Mouse (Mus musculus): ENCODE measurements around the gene Il9r. TPM values are rescaled to one million over a fixed set of nuclear protein-coding genes. Genes with fewer than 3 reads are reported as not detected.

Gene Il9r
- polyA plus RNA-seq, 1 experiment from 2014 or later, result not detected

DNA sequence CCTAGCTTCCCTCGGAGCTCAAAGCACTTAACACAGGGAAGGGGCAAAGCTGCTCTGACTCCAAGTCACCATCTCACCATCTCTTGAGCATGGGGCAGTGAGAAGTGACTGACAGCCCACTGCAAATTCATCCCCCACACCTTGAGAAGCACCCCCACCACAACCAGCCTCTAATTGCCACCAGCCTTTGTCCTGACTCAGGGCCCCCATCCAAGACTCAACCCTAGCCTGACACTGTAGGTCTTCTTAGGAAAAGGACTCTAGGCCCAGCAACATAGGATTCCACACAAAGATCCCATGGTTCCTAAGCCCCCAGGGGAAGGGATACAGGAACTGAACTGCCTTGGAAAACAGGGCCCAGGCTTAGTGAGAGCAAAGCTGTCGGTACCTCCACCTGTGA lies 36.1 kb upstream of the Il9r start:
- H3K9ac ChIP-seq (ENCODE audit: low read depth, low read length), result no peak overlapping the region
- no peak overlapping the region for H3K27ac ChIP-seq (ENCODE audit: low read depth, low read length)
- peaks cover 49% of the 10 kb centered on the region for H3K36me3 ChIP-seq (ENCODE audit: control insufficient read depth, insufficient read depth)
- 0 out of 2 replicates have a peak, but pooled peaks cover 2% of the 10 kb centered on the region for H3K4me1 ChIP-seq (replicated peaks; ENCODE audit: control insufficient read depth, insufficient read depth, low read length)
- no peak for ATAC-seq
- H3K27me3 ChIP-seq (replicated peaks; ENCODE audit: control insufficient read depth, insufficient read depth, low read length), result no peaks in the 10 kb centered on the region
- WGBS, result 65% methylated on average over 2 of the region's 2 CpGs
- no peaks in the 10 kb centered on the region for H3K9me3 ChIP-seq (ENCODE audit: control insufficient read depth)
- no peak for TF ChIP-seq CTCF (IDR thresholded peaks at IDR 0.05; ENCODE audit: low read depth)
- no peak overlapping the region for H3K4me3 ChIP-seq (ENCODE audit: low read depth, low read length)
- no peak overlapping the region for H3K4me2 ChIP-seq (replicated peaks; ENCODE audit: low read depth)

DNA sequence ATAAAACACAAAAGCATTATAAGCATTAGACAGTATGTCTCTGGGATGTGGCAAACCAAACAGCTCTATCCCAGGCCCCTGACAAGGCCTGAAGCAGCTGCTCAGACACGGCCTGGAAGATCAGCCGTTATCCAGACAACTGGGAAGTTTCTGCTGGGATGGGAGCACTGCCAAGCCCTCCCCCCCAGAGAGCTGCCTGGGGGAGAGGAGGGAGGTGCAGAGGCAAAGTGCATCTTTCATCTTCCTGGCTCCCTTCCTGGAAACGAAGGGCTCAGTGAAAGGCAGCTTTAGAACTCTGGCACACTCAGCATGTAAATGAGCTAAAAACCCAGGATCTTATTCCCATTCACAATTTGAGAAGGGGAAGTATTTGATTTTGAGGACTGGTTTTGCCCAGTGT lies 35.6 kb upstream of the Il9r start:
- no peaks in the 10 kb centered on the region for H3K27me3 ChIP-seq (replicated peaks; ENCODE audit: control insufficient read depth, insufficient read depth, low read length)
- no peak for ATAC-seq
- peaks cover 49% of the 10 kb centered on the region for H3K36me3 ChIP-seq (ENCODE audit: control insufficient read depth, insufficient read depth)
- H3K4me3 ChIP-seq (ENCODE audit: low read depth, low read length), result no peak overlapping the region
- H3K27ac ChIP-seq (ENCODE audit: low read depth, low read length), result no peak overlapping the region
- H3K9ac ChIP-seq (ENCODE audit: low read depth, low read length), result no peak overlapping the region
- H3K4me1 ChIP-seq (replicated peaks; ENCODE audit: control insufficient read depth, insufficient read depth, low read length), result no peaks in the 10 kb centered on the region
- TF ChIP-seq CTCF (IDR thresholded peaks at IDR 0.05; ENCODE audit: low read depth), result no peak
- no peaks in the 10 kb centered on the region for H3K9me3 ChIP-seq (ENCODE audit: control insufficient read depth)
- WGBS, result 32% methylated on average over 3 of the region's 3 CpGs
- H3K4me2 ChIP-seq (replicated peaks; ENCODE audit: low read depth), result no peak overlapping the region

DNA sequence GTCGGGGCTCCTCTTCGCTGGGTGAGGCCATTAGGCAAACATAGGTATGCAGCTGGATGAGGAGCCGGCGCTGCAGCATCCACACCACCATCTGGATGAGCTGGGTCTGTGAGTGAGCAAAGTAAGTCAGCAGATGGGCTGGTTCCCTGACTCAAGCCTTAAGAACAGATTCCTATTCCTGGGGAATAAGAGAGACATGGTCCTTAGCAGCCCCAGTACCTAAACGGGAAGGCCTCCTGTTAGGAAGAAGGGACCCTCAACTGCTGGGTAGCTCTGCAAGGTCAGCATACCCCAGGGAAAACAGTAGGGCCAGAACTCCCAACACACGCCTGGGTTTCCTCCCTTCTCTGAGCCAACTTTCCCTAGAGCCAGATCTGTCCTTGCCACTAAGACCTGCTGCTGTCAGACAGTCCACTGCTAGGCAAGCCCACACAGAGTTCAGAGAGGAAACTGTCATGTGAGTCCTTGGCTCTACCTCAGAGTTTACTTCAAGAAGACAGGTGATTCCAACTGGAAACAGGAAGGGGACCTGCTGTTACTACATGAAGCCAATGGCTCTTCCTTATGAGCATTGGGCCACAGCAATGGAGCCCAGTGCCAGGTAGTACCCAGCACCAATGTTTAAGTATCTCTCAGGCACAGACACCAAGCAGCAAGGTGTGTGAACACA lies 34.9 kb upstream of the Il9r start:
- Histone ChIP-seq H3K4me2 (replicated peaks; ENCODE audit: low read depth) (no peak overlapping the region), H3K4me3 (ENCODE audit: low read depth, low read length) (no peak overlapping the region), H3K4me1 (replicated peaks; ENCODE audit: control insufficient read depth, insufficient read depth, low read length) (no peaks in the 10 kb centered on the region), H3K9ac (ENCODE audit: low read depth, low read length) (no peak overlapping the region), H3K27me3 (replicated peaks; ENCODE audit: control insufficient read depth, insufficient read depth, low read length) (no peaks in the 10 kb centered on the region), H3K36me3 (ENCODE audit: control insufficient read depth, insufficient read depth) (peaks cover 52% of the 10 kb centered on the region), H3K9me3 (ENCODE audit: control insufficient read depth) (no peaks in the 10 kb centered on the region), H3K27ac (ENCODE audit: low read depth, low read length) (no peak overlapping the region)
- ATAC-seq, result no peak
- WGBS, result 85% methylated on average over 6 of the region's 6 CpGs
- no peak for TF ChIP-seq CTCF (IDR thresholded peaks at IDR 0.05; ENCODE audit: low read depth)

DNA sequence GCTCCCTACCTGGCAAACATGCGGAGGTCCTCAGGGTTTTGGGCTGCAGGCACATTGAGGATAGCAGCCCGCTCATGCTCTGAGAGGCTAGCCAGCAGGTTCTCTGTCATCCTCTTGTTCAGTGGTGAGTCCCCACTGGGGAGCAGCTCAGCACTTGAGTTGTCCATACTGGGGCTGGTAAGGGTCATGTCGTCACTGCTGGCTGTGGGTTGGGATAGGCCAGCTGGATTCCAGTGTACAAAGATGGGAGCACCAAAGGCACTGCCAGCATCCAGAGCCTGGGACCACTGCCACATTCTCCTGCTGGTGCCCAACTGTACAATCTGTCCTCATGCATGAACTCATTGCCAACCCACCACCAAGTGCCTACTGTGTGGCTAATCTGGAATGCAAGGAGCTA lies 33.8 kb upstream of the Il9r start:
- H3K27ac ChIP-seq (ENCODE audit: low read depth, low read length), result no peak overlapping the region
- H3K4me3 ChIP-seq (ENCODE audit: low read depth, low read length), result no peak overlapping the region
- no peak for TF ChIP-seq CTCF (IDR thresholded peaks at IDR 0.05; ENCODE audit: low read depth)
- no peaks in the 10 kb centered on the region for H3K27me3 ChIP-seq (replicated peaks; ENCODE audit: control insufficient read depth, insufficient read depth, low read length)
- no peaks in the 10 kb centered on the region for H3K9me3 ChIP-seq (ENCODE audit: control insufficient read depth)
- no peak overlapping the region for H3K4me2 ChIP-seq (replicated peaks; ENCODE audit: low read depth)
- H3K4me1 ChIP-seq (replicated peaks; ENCODE audit: control insufficient read depth, insufficient read depth, low read length), result no peaks in the 10 kb centered on the region
- WGBS, result 95% methylated on average over 3 of the region's 3 CpGs
- no peak for ATAC-seq
- H3K36me3 ChIP-seq (ENCODE audit: control insufficient read depth, insufficient read depth), result peaks cover 51% of the 10 kb centered on the region
- H3K9ac ChIP-seq (ENCODE audit: low read depth, low read length), result no peak overlapping the region

DNA sequence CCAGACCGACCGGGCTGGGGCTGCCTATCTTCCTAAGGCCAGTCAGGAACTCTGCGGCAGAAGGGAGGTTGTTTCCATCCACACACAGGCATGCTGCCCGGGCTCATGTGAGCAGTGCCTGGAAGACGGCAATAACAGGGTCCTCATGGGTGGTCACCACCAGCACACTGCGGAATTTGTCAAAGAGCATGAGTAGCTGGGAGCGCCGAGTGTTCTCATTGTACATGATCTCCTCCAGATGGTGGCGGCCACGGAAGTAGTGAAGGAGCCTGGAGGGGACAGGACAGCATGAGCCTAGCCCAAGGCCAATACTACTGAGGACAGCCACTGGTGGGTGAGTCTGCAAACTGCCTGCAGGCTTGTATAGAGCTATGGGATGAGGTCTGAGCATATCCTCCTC lies 32.8 kb upstream of the Il9r start:
- 70% methylated on average over 10 of the region's 10 CpGs for WGBS
- H3K9me3 ChIP-seq (ENCODE audit: control insufficient read depth), result no peaks in the 10 kb centered on the region

DNA sequence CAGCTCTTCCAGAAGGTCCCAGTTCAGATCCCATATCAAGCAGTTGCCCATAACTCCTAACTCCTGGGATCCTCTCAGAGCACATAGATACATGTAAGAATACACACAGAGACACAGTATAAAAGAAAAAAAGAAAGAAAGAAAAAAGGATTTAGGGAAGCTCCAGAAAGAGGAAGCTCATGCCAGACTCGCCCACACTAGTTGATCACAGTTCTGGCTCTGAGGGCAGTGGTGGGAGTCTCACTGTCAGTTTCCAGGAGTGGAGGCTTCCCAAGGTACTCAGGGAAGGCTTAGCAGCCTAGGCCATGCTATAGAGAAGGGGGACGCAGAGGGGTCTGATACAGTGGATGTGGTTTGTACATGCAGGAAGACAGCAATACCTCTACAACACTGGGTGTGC lies 31.0 kb upstream of the Il9r start:
- Histone ChIP-seq H3K4me1 (replicated peaks; ENCODE audit: control insufficient read depth, insufficient read depth, low read length) (0 out of 2 replicates have a peak, but pooled peaks cover under 1% of the 10 kb centered on the region), H3K27ac (ENCODE audit: low read depth, low read length) (no peak overlapping the region), H3K9me3 (ENCODE audit: control insufficient read depth) (no peaks in the 10 kb centered on the region), H3K4me3 (ENCODE audit: low read depth, low read length) (no peak overlapping the region), H3K27me3 (replicated peaks; ENCODE audit: control insufficient read depth, insufficient read depth, low read length) (no peaks in the 10 kb centered on the region), H3K4me2 (replicated peaks; ENCODE audit: low read depth) (no peak overlapping the region), H3K36me3 (ENCODE audit: control insufficient read depth, insufficient read depth) (peaks cover 48% of the 10 kb centered on the region), H3K9ac (ENCODE audit: low read depth, low read length) (no peak overlapping the region)
- TF ChIP-seq CTCF (IDR thresholded peaks at IDR 0.05; ENCODE audit: low read depth), result no peak
- WGBS, result 89% methylated on average over 2 of the region's 2 CpGs
- no peak for ATAC-seq

More for the DNA sequence above, 32.8 kb upstream of the Il9r start:
- TF ChIP-seq CTCF (IDR thresholded peaks at IDR 0.05; ENCODE audit: low read depth), result no peak
- no peaks in the 10 kb centered on the region for H3K4me1 ChIP-seq (replicated peaks; ENCODE audit: control insufficient read depth, insufficient read depth, low read length)
- H3K27me3 ChIP-seq (replicated peaks; ENCODE audit: control insufficient read depth, insufficient read depth, low read length), result no peaks in the 10 kb centered on the region
- no peak overlapping the region for H3K4me3 ChIP-seq (ENCODE audit: low read depth, low read length)
- no peak overlapping the region for H3K27ac ChIP-seq (ENCODE audit: low read depth, low read length)
- ATAC-seq, result no peak
- peaks cover 48% of the 10 kb centered on the region for H3K36me3 ChIP-seq (ENCODE audit: control insufficient read depth, insufficient read depth)
- no peak overlapping the region for H3K4me2 ChIP-seq (replicated peaks; ENCODE audit: low read depth)
- no peak overlapping the region for H3K9ac ChIP-seq (ENCODE audit: low read depth, low read length)

Measured in intestine, postnatal 0 days (tissue).